Mouse (Mus musculus) C2C12 (cell line): ENCODE measurements around the gene Trim10. TPM values are rescaled to one million over a fixed set of nuclear protein-coding genes. Genes with fewer than 3 reads are reported as not detected.
A peak's percentile ranks its signal among the peaks of the same experiment; 100 is the strongest.
"Not testable (repeated sequence)": the region's sequence is repeated elsewhere in the genome, so short reads cannot be mapped to it uniquely, and the experiment has no call there.

Experiments used
- H3K27me3 ChIP-seq: one replicate; pipeline ENCODE4 v1.6.1; 2011; ENCODE audit not compliant: control insufficient read depth, insufficient read depth, insufficient read length
- H3K36me3 ChIP-seq: one replicate; pipeline ENCODE4 v1.6.1; 2011; ENCODE audit not compliant: control insufficient read depth, insufficient read depth
- H3K4me3 ChIP-seq: one replicate; pipeline ENCODE4 v1.5.1; 2011; ENCODE audit warnings: mild to moderate bottlenecking, control low read depth; ENCODE audit not compliant: poor library complexity, insufficient read depth, severe bottlenecking
- H3K79me2 ChIP-seq: one replicate; pipeline ENCODE4 v1.6.1; 2011; ENCODE audit not compliant: control insufficient read depth, insufficient read depth
- H3K79me3 ChIP-seq: one replicate; pipeline ENCODE4 v1.6.1; 2011; ENCODE audit warnings: low read depth, control low read depth
- H3ac ChIP-seq: one replicate; pipeline ENCODE3; 2011; ENCODE audit warnings: low read depth; ENCODE audit not compliant: control insufficient read depth, insufficient read length
- CEBPB ChIP-seq: IDR thresholded peaks from one replicate; pipeline ENCODE4 v1.6.1; 2011; ENCODE audit warnings: low read depth, mild to moderate bottlenecking, control low read depth, moderate library complexity
- CTCF ChIP-seq: IDR thresholded peaks from one replicate; pipeline ENCODE4 v1.5.1; 2011; ENCODE audit not compliant: control insufficient read depth, insufficient read depth, insufficient read length
- FOSL1 ChIP-seq: IDR thresholded peaks from one replicate; pipeline ENCODE4 v1.8.0; 2011; ENCODE audit warnings: mild to moderate bottlenecking, low read length; ENCODE audit not compliant: poor library complexity, insufficient read depth, severe bottlenecking
- MAX ChIP-seq: IDR thresholded peaks from one replicate; pipeline ENCODE4 v1.6.1; 2011; ENCODE audit warnings: mild to moderate bottlenecking, control low read depth
- MYOD1 ChIP-seq: IDR thresholded peaks from one replicate; pipeline ENCODE4 v1.6.1; 2011; ENCODE audit warnings: low read depth; ENCODE audit not compliant: control insufficient read depth, insufficient read length
- MYOG ChIP-seq: IDR thresholded peaks from one replicate; pipeline ENCODE4 v1.6.1; 2011; ENCODE audit not compliant: control insufficient read depth, insufficient read length; ENCODE audit errors: extremely low read depth
- USF1 ChIP-seq: IDR thresholded peaks from one replicate; pipeline ENCODE4 v1.6.1; 2011; ENCODE audit warnings: low read depth, mild to moderate bottlenecking, control low read depth, moderate library complexity
- polyA plus RNA-seq: library from polyadenylated mRNA; unstranded; fragments of >200 nt; fragmentation: generic; extraction: Trizol; gene quantifications from one replicate; pipeline ENCODE4 v1.2.1, GENCODE M21; 2012; ENCODE audit warnings: missing spikeins

Trim10 gene
- polyA plus RNA-seq, 1 experiment: not detected

DNA sequence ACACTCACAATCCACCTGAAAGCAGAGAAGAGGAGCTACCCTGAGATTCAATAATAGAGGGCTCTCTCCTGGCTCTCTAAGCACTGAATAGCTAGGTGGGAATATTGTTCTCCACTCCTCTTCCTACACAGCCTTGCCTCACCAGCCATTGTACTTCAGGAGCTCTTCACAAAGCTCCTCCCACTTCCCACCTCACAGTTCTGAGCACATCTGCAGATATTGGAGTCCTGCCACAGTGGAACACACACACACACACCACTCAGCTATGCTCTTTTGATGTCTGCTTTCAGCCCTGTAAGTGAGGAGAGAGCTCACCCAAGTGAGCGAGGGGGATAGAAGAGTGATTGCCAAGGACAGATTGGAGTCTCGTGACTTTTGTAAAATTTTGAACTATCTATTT lies 14.0 kb downstream of the Trim10 start:
- no peaks in the 10 kb centered on the region for H3K79me3 ChIP-seq

DNA sequence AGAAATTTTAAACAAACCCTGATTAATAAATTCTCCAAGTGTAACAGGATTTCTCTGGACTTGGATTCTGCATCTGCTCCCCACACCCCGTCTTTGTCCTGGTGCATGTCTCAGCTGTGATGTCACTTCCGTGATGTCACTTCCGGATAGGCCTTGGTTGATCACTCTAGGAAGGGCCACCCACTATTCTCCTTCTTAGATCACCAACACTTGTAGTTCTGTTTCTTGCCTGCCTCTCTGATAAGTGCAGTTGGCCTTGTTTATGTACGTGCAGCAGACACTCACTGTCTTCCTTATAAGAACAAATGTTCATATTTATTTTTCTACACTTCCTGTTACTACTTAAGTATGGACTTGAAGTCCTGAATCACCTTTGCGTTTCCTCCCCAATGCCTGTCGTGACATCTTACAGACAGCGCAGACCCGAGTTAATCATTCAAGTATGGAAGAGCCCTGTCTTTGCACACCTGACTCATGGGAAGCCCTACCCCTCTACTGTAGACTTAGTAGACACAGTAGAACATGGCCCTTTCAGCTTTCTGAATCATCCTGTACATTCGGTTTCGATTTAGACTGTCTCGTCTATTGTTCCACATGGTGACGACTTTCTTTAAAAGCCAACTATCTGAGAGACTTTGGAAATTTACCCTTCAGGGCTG lies 15.9 kb downstream of the Trim10 start:
- H3K36me3 ChIP-seq: no peaks in the 10 kb centered on the region
- TF ChIP-seq MYOG: no peak
- TF ChIP-seq USF1: no peak
- no peak for TF ChIP-seq CTCF
- TF ChIP-seq MYOD1: no peak
- no peak for TF ChIP-seq CEBPB
- TF ChIP-seq MAX: no peak
- TF ChIP-seq FOSL1: no peak

More for the DNA sequence above, 14.0 kb downstream of the Trim10 start:
- Histone ChIP-seq H3ac (no peak overlapping the region), H3K27me3 (peaks cover 5% of the 10 kb centered on the region), H3K4me3 (no peak overlapping the region), H3K79me2 (no peaks in the 10 kb centered on the region), H3K36me3 (no peaks in the 10 kb centered on the region)
- TF ChIP-seq MYOD1 (no peak), CEBPB (no peak), CTCF (no peak), MAX (no peak), MYOG (no peak), USF1 (no peak), FOSL1 (no peak)

DNA sequence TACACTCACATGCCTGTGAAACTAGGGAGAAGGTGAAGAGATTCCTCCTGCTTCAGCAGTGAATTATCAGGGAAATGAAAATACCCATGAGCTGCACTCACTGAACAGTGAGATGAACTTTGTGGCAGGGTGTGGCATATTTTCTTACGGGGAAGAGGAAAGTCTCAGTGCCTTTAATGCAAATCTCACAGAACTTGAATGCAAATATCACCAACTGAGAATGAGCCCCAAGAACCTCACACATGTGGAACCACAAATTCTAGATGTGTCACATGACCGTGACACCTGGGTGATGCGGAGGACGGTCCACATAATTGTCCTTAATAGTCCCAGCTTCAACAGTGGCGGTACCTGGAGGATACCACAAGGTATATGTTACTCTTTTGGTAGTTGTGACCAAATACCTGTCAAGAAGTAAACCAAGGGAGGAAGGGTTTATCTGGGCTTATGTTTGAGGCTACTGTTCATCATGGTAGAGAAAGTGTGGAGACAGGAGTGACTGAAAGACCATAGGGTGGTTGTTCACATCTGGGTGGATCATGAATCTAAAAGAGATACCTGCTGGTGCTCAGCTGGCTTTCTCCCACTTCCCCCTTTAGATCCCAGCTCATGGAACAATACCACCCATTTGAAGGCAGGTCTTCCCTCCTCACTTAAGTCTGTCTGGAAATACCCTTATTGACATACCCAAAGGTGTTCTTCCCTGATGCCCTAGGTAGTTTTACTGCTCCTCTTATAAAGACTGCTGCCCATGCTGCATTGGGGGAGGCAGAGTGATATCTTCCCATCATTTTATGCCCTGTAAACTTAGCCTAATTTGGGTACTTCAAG lies 20.9 kb downstream of the Trim10 start, which contains the start of gene Trim40:
Trim40 (minus strand) TSS at position 51 of the 831 bp plus-strand sequence.
- H3K79me2 ChIP-seq: no peaks in the 10 kb centered on the region
- no peaks in the 10 kb centered on the region for H3K36me3 ChIP-seq
- H3K4me3 ChIP-seq: no peak within 1 kb of the TSS
- no peaks in the 10 kb centered on the region for H3K27me3 ChIP-seq
- H3K79me3 ChIP-seq: no peaks in the 10 kb centered on the region
- H3ac ChIP-seq: no peak within 1 kb of the TSS
- TF ChIP-seq MYOD1 (no peak), CEBPB (no peak), MAX (no peak), USF1 (no peak), FOSL1 (no peak), MYOG (no peak), CTCF (no peak)

More for the DNA sequence above, 15.9 kb downstream of the Trim10 start:
- Histone ChIP-seq H3K27me3 (peaks cover 5% of the 10 kb centered on the region), H3K79me3 (no peaks in the 10 kb centered on the region), H3ac (no peak overlapping the region), H3K4me3 (no peak overlapping the region), H3K79me2 (no peaks in the 10 kb centered on the region)

DNA sequence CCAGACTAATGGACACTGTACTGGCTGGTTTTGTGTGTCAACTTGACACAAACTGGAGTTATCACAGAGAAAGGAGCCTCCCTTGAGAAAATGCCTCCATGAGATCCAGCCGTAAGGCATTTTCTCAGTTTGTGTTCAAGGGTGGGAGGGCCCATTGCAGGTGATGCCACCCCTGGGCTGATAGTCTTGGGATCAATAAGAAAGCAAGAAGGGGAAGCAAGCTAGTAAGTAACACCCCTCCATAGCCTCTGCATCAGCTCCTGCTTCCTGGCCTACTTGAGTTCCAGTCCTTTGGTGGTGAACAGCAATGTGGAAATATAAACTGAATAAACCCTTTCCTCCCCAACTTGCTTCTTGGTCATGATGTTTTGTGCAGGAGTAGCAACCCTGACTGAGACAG lies 22.1 kb downstream of the Trim10 start:
- not testable (repeated sequence) for H3K36me3 ChIP-seq, H3ac ChIP-seq, H3K79me3 ChIP-seq

GRCm38 (mm10) chr17:36892362-36892761 lies 23.0 kb downstream of the Trim10 start:
- no peak overlapping the region for H3ac ChIP-seq
- no peak overlapping the region for H3K4me3 ChIP-seq
- no peak for TF ChIP-seq CEBPB
- TF ChIP-seq USF1: no peak
- no peak for TF ChIP-seq MYOG
- peak; percentile 38 for TF ChIP-seq CTCF
- no peak for TF ChIP-seq MAX
- TF ChIP-seq FOSL1: no peak
- no peaks in the 10 kb centered on the region for H3K79me2 ChIP-seq
- no peaks in the 10 kb centered on the region for H3K79me3 ChIP-seq
- H3K36me3 ChIP-seq: no peaks in the 10 kb centered on the region
- H3K27me3 ChIP-seq: no peaks in the 10 kb centered on the region

More for the DNA sequence above, 22.1 kb downstream of the Trim10 start:
- H3K79me2 ChIP-seq, H3K4me3 ChIP-seq, H3K27me3 ChIP-seq: not testable (repeated sequence)

DNA sequence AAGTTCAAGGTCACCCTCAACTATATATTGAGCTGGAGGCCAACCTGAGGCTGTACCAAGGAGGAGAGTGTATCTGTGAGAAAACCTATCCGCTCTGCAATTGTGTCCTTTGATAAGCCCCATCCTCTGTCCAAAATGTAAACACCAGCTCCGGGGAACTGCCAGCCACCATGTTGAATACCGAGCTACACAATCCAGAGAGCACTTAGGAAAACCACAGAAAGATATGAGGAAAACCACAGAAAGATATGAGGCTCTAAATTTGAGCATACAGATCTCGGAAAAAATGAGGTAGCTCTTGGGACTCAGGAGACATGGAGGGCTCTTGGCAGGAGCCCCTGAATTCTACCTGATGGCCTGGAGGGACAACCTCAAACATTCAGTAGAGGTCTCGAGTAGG lies 24.0 kb downstream of the Trim10 start:
- TF ChIP-seq CTCF (no peak), USF1 (no peak), MYOD1 (no peak), MYOG (no peak), CEBPB (no peak)
- no peaks in the 10 kb centered on the region for H3K36me3 ChIP-seq
- no peak overlapping the region for H3ac ChIP-seq
- no peak overlapping the region for H3K4me3 ChIP-seq
- no peaks in the 10 kb centered on the region for H3K79me2 ChIP-seq
- no peaks in the 10 kb centered on the region for H3K79me3 ChIP-seq
- no peaks in the 10 kb centered on the region for H3K27me3 ChIP-seq
